Mouse (Mus musculus) layer of hippocampus, postnatal 10 days (tissue): ENCODE measurements around the gene Grk4. TPM values are rescaled to one million over a fixed set of nuclear protein-coding genes. Genes with fewer than 3 reads are reported as not detected.
A peak's percentile ranks its signal among the peaks of the same experiment; 100 is the strongest.

Source experiments
- DNase-seq, 2 experiments: peaks; one replicate each; pipeline ENCODE4 v3.0.0; 2021; ENCODE audit warnings: low spot score in 2 of 2
- long read RNA-seq: library from polyadenylated mRNA; stranded (forward); transcript quantifications from one replicate; pipeline ENCODE4 v2.0.0, GENCODE M21; 2023
- total RNA-seq, 2 experiments: library from RNA; stranded (reverse); gene quantifications; 2 replicates each; pipeline ENCODE4 v1.2.3; 2021

Gene Grk4
- total RNA-seq = 1 to 10 TPM; 5.2 to 8.6 TPM
- long read RNA-seq, partial matches to known transcripts = 0 of 2 reads
- long read RNA-seq, other reads (novel, unspliced or antisense) = 2 of 2 reads

DNA sequence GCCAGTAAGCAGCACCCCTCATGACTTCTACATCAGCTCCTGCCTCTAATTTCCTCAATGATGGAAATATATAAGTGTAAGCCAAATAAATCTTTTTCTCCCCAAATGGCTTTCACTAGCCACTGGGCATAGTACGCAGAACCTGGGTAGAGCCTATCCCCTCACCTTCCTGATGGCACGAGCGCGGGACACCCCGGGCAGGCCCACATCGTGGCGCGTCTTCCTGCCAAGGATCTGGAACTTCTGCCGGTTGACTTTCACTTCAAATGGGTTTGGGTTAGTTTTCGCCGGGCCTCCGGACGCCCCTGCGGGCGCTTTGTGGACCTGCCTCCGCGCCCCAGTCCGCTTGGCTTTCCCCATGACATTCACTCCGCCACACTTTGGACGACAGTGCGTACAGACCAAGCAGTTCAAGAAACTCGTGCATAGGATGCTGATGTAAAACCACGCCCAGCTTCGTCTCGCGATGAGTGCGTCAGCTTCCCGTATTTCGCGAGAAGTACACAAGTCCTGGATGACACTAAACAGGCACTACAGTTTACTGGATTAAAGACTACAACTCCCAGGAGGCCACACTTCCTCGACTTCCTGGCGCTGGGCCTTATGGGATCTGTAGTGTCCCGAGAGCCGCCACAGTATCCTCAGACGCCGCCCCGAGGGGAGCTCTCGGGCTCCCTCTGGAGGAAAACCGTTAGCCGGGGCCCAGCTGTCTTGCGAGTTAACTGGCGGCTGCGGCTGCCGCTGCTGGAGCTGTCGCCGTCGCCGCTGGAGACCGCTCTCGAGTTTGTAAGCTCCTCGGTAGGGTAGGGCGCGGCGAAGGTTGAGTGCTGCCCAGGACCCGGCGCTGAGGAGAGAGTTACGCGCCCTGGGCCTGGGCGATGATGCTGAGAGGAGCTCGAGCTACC lies at the start of gene Grk4, which contains the start of gene Nop14:
Grk4 (plus strand) TSS at position 694 of the 905 bp plus-strand sequence.
Nop14 (minus strand) TSS at position 463 of the 905 bp plus-strand sequence.
- DNase-seq = peak; percentile 99 to 100

DNA sequence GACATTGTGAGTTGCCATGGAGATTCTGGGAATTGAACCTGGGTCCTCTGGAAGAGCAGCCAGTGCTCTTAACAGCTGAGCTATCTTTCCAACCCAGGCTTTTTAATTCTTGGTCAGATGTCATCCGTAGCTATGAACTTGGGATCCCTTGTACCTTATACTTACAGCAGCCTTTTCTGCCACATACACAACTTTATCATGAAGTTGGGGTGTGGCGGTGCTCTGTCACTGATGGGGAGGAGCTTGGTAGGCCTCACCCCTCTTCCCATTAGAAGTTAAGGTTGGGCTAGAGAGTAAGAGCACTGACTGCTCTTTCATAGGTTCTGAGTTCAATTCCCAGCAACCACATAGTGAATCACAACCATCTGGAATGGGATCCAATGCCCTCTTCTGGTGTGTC lies 27.2 kb upstream of the Grk4 start:
- DNase-seq = no peak

DNA sequence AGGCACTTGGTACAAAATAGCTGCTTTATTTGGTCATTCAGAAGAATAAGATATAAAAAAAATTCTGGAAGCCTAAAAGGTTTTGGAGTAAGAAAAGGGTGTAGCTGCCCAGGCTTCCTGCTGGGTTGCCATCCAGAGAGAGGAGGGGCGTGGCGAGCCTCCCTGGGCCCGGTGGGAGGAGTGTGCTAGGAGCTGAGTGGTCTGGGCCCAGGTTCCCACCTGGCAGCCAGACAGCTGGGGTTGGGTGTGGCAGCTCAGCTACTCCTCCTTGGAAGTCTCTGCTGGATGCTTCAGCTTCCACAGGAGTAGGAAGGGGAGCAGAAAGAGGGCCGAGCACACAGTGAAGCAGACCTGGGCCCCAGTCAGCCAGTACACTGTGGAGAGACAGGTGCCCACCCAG lies 26.5 kb upstream of the Grk4 start:
- DNase-seq = no peak

DNA sequence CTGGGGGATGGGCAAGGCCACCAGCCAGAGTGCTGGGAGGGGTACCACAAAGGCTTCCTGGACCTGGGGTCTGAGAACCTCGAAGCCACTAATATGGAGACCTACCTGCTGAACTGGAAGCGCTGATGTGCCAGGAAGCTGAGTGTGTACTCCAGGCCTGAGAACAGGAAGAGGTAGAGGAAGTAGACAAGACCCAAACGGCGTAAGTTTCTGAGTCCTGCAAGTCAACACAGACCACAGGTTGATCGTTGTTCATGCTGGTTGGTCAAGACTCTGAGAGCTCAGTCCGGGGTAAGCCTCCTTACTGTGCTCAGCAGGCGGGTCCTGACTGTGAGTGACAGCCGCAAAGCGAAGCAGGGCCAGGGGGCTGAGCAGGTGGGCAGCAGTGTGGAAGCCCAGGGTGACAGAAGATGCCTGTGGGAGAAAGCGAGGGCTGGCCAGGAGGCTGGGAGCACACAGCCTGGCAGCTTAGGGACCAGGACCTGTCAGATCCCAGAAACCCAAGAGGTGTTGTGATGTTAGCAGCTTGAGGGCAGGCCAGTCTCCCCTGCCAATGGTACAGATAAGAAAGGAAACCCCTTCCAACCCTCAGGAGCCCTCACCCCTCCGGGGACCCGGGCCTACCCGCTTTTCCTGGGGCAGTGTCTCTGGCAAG lies 25.3 kb upstream of the Grk4 start:
- DNase-seq = peak in 1 of 2 experiments; percentile 20

DNA sequence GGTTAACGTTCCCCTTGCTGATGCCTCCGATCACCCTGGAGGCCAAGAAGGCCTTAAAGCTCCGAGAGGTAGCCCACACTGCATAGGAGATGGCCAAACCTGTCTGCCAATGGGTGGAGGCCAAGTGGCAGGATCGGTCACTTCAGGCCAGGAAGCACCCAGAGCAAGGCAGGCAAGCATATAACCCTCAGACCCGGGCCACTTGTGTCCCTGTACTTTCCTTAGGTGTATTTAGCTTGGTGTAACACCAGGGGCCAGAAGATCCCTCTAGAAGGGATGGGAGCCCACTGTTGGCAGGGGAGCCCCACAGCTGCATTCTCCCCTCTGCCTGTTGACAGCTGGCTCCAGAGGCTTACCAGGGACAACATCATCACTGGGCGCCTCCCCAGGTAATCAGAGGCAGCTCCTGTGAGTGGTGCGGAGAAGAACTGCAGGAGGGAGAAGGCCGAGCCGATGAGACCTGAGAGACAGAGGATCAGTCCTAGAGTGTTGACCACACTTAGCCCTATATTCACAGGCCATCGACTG lies 24.4 kb upstream of the Grk4 start:
- DNase-seq = peak; percentile 21 to 26

DNA sequence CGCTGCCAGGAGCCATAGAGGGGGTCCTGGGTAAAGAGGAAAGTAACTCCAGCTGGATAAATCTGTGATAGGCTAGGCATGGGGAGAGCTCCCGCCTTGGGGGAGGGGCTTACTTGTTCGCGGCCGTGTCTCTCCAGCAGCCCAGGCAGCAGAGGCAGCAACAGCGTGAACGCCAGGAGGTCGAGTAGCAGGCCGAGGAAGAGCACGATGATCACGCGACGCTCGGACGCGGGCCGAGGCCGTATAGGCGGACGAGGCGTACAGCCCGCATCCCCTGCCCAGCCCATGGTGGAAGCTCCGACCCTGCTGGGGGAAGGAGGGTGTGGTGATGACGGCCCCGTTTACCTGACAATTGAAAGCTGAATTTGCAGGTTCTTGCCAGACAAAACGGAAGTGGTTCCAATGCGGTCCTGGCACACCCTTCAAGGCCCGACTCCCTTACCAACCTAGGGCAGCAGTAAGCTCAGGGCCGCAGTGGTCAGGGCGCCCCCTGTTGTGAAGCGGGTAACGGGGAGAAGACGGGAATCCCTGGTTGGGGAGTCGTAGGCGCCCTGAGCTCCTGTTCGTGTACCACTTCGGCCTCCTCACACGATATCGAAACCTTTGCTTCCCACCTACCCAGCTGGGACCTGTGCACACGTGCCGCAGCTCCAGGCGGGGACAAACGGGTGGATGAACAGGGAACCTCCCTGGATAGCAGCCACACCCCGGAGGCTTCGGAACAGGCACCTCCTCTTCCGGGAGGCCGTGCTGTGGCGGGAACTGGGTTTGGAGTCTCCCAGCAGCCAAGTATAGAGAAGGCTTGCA lies 23.5 kb upstream of the Grk4 start, which contains the start of gene Mfsd10:
Mfsd10 (minus strand) TSS at position 732 of the 807 bp plus-strand sequence.
- DNase-seq = peak; percentile 74 to 82

DNA sequence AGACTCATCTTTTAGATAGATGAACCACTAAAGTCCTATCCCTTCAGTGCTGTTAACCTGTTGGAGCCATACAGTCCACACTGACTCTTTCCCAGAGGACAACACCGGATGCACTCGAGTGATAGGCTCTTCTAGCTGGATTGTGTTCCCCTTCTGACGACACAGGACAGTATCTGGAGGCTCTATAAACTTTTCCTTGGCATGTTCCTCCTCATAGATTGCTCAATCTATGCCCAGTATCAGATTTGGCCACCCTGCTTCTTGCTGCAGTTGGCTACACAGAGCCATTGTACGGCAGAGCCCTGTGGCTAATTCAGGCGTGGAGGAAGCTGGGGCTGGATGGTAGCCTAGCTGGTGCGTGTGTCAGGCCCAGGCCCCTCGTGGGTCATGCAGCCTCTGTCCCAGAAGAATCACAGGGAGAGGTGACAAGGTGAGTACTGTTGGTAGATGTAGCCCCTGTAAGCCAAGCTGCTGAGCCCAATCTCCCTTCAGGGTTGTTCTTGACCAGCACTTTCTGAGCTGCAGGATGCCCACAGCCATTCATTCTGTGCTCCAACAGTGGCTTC lies 22.5 kb upstream of the Grk4 start:
- DNase-seq = no peak

DNA sequence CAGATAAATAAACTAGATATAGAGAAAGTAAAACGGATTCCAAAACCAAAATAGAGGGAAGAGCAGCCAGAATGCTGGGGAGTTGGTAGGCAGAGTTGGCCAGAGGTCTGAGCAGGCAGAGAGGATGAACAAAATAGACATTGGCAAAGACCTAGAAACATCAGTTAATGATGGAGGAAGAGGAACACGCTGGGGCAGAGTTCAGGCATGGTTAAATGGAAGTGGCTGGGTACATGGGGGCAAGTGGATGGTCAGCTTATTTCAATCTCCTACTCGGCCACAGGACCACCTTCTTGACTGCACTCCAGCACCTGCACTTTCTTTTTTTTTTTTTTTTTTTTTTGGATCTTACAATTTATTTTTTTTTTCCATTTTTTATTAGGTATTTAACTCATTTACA lies 18.2 kb upstream of the Grk4 start:
- DNase-seq = no peak

DNA sequence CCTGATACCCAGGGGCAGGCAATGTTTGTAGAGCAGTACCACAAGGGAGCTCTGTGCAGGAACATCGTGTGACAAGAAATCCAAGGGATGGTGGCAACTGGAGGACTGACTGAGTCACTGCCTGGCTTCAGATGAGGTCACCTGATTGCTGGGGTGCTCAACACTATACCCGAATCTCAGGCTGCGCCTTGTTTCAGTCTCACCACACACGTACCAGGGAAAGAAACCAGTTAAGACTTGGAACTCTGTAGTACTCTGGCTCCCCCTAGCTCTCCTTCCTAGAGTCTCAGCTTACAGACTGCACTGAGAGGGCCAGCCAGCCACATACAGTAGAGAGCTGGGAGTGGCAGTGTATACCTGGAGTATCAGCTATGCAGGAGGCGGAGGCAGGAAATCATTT lies 17.2 kb upstream of the Grk4 start:
- DNase-seq = peak; percentile 40 to 63

DNA sequence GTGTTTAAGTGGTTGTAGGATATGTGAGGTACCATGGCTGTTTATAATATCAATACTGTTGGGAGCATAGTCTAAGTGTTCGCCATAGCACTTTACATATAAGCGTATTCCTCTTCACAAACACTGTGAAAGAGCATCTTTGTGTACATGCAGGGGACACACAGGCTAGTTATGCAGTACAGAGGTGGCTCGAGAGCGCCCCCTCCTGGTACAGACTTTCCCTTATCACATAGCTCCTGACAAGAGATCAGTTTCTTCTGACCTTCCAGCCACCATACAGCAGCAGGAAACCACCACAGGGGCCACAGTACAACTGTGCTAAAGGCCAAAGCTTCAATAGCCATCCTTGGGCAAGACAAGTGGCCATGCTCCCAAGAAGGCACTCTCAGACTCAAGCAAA lies 12.6 kb upstream of the Grk4 start:
- DNase-seq = peak; percentile 51 to 71

DNA sequence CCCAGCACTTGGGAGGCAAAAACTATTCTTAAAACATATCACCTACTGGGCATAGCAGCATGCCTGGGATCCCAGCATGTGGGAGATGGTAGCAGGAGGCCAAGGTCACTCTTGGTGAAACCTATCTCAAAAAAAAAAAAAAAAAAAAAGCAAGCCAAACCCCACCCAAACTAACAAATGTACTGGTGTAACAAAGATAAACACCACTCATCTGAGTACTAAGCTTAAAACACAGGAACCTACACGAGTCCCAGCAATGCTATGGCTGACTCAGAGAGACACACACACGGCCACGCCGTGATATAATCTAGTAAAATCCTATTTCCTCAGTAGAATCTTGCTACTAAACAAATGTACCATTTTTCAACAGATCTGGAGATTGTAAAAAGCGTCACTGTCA lies 7.2 kb upstream of the Grk4 start:
- no peak for DNase-seq

DNA sequence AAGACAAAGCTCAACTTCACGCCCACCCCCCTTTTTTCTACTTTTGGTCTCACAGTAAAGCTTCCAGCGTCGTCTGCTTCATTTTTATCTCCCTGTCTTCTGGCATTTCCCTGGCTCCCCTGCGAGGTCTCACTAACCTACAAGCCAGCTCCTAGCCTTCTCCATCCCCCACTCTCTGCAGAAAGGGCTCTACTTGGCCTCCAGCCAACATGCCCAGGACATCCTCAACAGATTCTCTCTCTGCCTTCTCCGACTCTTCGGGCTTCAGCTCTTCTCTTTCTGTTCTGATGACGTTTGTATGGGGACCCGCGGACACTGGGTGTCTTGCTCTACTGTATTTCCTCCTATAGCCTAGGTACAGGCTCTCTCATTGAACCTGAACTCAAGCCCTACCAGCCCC lies 5.3 kb upstream of the Grk4 start:
- no peak for DNase-seq

DNA sequence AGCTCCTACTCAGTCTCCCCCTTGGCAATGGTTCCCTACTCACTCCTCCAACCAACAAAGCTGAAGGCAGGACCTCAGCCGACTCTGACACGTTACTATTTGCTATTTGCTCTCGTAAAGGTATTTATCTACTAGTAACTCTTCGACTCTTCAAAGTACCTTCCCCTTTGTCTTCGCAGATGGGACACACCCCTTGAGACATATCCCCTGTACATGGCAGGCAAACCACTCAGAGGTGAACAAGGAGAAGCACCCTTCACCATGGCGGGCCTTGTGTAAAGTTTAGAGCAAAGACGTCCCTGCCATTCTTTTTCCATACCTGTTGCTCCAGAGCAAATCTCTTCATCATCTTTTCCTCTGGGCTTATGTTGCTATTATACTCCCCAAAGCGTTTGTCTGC lies 2.6 kb upstream of the Grk4 start:
- DNase-seq = no peak

DNA sequence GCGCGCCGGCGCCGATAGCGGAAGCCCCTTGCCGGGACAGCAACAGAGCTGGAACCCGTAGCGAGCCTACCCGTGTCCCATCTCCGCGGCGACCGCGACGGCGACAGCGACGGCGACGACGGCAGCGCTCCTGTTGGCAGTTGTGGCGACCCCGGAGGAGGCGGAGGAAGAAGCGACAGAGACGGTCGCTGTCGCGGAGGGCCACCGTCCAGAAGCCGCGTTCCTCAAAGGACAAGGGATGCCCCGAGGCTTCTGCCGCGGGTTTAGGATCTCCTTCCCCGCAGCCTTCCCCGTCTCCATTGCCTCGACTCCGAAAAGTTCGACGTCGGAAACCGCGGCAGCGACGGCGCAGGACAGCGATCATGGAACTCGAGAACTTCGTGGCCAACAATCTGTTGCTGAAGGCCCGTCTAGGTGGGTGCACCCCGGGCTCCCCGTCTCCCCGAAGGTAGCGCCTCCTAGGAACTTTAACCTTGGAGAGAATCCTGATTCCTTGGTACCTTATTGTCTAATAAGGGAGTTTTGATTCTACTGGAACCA lies 482 bp downstream of the Grk4 start:
- DNase-seq = no peak

DNA sequence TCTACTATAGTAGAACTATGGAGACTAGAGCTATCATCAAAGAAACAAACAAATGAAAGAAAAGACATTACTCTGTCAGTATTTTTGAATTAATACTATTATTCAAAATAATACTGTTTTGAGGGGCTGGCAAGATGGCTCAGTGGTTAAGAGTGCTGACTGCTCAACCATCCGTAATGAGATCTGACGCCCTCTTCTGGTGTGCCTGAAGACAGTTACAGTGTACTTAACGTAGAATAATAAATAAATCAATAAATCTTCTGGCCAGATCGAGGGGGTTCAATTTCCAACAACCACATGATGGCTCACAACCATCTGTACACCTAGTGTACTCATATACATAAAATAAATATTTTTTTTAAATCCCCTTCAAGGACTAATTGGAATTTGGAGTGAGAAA lies 1.7 kb downstream of the Grk4 start:
- no peak for DNase-seq

DNA sequence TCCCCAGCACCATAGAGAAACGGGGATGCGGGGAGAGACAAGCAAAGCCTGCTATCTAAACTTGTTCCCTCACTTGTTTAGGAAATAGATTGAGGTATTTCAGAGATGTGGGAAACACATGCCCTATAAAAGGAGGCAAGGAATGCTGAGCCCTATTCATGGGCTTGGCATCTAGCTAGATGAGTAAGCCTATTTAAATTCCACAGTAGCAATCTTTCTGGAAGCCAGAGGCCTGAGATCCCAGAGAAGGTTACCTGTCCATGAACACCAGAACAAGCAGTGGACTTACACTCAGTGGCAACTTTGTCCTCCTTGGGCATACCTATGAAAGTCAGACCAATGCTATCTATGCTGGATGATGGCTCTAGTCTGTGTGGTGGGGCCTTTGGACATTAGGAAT lies 3.1 kb downstream of the Grk4 start:
- no peak for DNase-seq

DNA sequence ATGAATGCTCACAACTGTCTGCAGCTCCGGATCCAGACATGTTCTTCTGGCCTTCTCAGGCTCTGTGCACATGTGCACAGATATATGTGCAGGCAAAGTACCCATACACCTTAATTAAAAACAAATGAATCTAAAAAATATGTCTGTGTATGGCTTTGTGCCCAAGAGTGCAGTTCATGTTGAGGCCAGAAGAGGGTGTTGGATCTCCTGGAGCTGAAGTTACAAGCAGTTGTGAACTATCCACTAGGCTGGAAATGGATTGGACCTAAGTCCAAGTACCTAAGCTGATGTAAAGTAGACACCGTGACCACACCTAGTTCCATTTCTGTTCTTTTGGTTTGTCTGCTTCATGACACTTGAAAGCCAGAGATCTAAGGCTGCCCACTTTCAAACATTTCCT lies 9.3 kb downstream of the Grk4 start:
- no peak for DNase-seq

DNA sequence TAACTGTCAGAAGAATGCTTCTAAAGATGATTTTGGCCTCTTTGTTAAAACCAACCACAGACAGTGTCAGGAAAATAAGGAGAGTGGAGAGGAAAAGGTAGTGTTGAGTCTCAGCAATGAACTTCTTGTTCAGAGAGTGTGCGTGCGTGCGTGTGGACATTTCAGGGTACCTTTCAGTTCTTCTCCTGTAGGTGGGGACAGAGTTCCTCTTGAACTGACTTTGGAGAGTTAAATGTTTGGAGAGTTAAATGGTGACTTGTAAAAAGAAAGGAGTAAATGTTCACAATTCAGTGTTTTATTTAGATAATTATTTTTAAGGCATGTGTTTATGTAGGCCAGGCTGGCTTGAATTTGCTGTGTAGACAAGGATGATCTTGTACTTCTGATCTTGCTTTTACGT lies 10.1 kb downstream of the Grk4 start:
- no peak for DNase-seq

DNA sequence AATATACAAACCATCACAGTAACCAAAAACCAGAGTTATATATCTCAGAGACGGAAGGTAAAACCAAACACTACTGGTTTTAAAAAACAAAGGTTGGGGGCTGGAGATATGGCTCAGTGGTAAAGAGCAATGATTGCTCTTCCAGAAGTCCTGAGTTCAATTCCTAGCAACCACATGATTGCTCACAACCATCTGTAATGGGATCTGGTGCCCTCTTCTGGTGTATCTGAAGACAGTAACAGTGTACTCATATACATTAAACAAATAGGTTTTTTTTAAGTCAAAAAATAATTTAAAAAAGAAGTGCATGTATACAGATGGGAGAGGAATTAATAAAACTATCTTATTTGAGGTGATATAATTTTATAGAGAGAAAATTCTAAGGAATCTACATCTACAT lies 29.7 kb downstream of the Grk4 start:
- no peak for DNase-seq

DNA sequence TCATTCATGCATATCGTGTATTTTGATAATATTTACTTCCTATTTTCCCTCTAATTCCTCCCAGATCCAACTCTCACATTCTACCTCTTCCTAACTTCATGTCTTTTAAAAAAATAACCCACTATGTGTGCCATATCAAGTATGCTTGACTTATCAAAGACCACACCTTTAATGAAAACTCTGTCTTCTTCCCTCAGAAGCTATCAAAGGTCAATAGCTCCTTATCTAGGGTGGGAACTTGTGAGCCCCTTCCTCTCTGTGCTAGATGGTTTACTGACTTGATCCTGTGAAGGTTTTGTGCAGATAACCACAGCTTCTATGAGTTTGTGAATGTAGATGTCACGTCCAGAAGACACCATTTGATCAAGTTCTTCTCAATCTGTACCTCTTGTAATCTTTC lies 32.6 kb downstream of the Grk4 start:
- DNase-seq = no peak

DNA sequence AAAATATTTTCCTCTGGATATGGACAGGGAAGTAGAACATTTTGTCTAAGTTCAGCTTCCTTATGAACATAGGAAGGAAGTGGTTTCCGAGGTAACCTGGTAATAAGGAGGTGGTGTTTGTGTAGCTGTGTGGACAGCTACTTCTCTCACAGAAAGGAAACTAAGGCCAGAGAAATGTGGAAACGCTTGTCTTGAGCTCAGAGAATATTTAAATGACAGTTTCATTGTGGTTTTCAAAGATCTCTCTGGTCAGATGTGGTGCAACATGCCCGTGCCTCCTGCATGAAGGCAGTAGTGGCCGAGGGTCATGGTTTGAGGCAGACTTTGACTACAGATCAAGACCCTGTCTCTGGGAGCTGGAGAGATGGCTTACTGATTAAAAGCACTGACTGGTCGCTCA lies 35.3 kb downstream of the Grk4 start:
- no peak for DNase-seq
